8 mouse cellular contexts compared by ENCODE assay signal in genomic region chr1:185331983-185332430, GRCm38 (mm10). TPM values are rescaled to one million over a fixed set of nuclear protein-coding genes. Genes with fewer than 3 reads are reported as not detected.
A peak's percentile ranks its signal among the peaks of the same experiment; 100 is the strongest.
DNase-seq lines count a peak whose midpoint lies in the region; ATAC-seq and TF ChIP-seq lines count a peak whose summit lies in the region.

Gene Bpnt1 (plus strand): TSS chr1:185332149.

- TF ChIP-seq CTCF in bone marrow, adult 2 months (IDR thresholded peaks at IDR 0.05; ENCODE audit: control insufficient read depth, insufficient read depth, low read length): no peak

- peak; percentile 76; the same call in 1 of the 2 replicates for TF ChIP-seq POLR2A in bone marrow, adult 2 months (IDR thresholded peaks at IDR 0.05; ENCODE audit: borderline replicate concordance, control insufficient read depth, low read depth, low read length)

- H3K36me3 ChIP-seq in embryonic facial prominence, embryonic 15.5 days: peaks cover 2% of the 10 kb centered on the region; the same call in 1 of the 2 replicates
- H3K36me3 ChIP-seq in kidney, embryonic 15.5 days: peaks cover 3% of the 10 kb centered on the region

- H3K4me3 ChIP-seq in bone marrow, adult 2 months (replicated peaks; ENCODE audit: control insufficient read depth, low read depth, low read length): peak within 1 kb of the TSS; percentile 77
- H3K4me3 ChIP-seq in embryonic facial prominence, embryonic 15.5 days (replicated peaks): peak within 1 kb of the TSS; percentile 81
- H3K4me3 ChIP-seq in kidney, embryonic 15.5 days (replicated peaks): peak within 1 kb of the TSS; percentile 74

- H3K4me2 ChIP-seq in embryonic facial prominence, embryonic 15.5 days (replicated peaks): peak within 1 kb of the TSS; percentile 72
- H3K4me2 ChIP-seq in kidney, embryonic 15.5 days: peak within 1 kb of the TSS; percentile 81

- H3K27ac ChIP-seq in bone marrow, adult 2 months (ENCODE audit: control insufficient read depth, insufficient read depth, low read depth, low read length, poor library complexity): peak within 1 kb of the TSS; percentile 29
- H3K27ac ChIP-seq in embryonic facial prominence, embryonic 15.5 days (replicated peaks): peak within 1 kb of the TSS; percentile 90
- peak within 1 kb of the TSS; percentile 93 for H3K27ac ChIP-seq in kidney, embryonic 15.5 days

- no peaks in the 10 kb centered on the region for H3K27me3 ChIP-seq in embryonic facial prominence, embryonic 15.5 days
- no peaks in the 10 kb centered on the region for H3K27me3 ChIP-seq in kidney, embryonic 15.5 days

- H3K9me3 ChIP-seq in embryonic facial prominence, embryonic 15.5 days (replicated peaks): no peaks in the 10 kb centered on the region
- no peaks in the 10 kb centered on the region for H3K9me3 ChIP-seq in kidney, embryonic 15.5 days (replicated peaks)

- WGBS in bone marrow, adult 2 months: under 1% methylated on average over 32 of the region's 32 CpGs
- 0% methylated on average over 32 of the region's 32 CpGs for WGBS in embryonic facial prominence, embryonic 15.5 days
- WGBS in kidney, embryonic 15.5 days: 0% methylated on average over 32 of the region's 32 CpGs

- peak; percentile 84 for ATAC-seq in embryonic facial prominence, embryonic 15.5 days (ENCODE audit: insufficient number of reproducible peaks, low FRiP score, low TSS enrichment, low read depth)
- ATAC-seq in kidney, embryonic 15.5 days (replicated peaks; ENCODE audit: low FRiP score): peak; percentile 84
- peak; percentile 74 for ATAC-seq in monocyte, adult 5-6 weeks (replicated peaks; ENCODE audit: insufficient number of reproducible peaks, low FRiP score, low TSS enrichment, poor library complexity, severe bottlenecking)

- peak; percentile 92 for DNase-seq in 416B (ENCODE audit: low read depth)
- peak; percentile 89 to 95 for DNase-seq in heart, adult 9 months (ENCODE audit: low spot score in 2 of 2)
- DNase-seq in liver: peak; percentile 89
- DNase-seq in spleen, postnatal 4 days (ENCODE audit: low spot score in 2 of 2): peak; percentile 77 to 89

- peak within 1 kb of the TSS; percentile 65 for H3K9ac ChIP-seq in embryonic facial prominence, embryonic 15.5 days
- peak within 1 kb of the TSS; percentile 70 for H3K9ac ChIP-seq in kidney, embryonic 15.5 days

- peaks cover 2% of the 10 kb centered on the region; the same call in 1 of the 2 replicates for H3K4me1 ChIP-seq in bone marrow, adult 2 months (ENCODE audit: control insufficient read depth, insufficient read depth, low read length)
- H3K4me1 ChIP-seq in embryonic facial prominence, embryonic 15.5 days: peaks cover 20% of the 10 kb centered on the region
- peaks cover 30% of the 10 kb centered on the region for H3K4me1 ChIP-seq in kidney, embryonic 15.5 days

RNA-seq across cellular contexts. Expression of gene Bpnt1, which starts in this region (rescaled TPM):
- 1.6 and 11.3 TPM in 2 replicates for polyA plus RNA-seq in bone marrow, adult 2 months (2011; ENCODE audit: insufficient read depth, insufficient read length, low replicate concordance, missing spikeins)
- 25.1 and 31.6 TPM in 2 replicates for polyA plus RNA-seq in embryonic facial prominence, embryonic 15.5 days (2015; fragmentation: Nextera tagmentation; extraction: Ambion mirVana)
- 53.2 and 54.3 TPM in 2 replicates for polyA plus RNA-seq in kidney, embryonic 15.5 days (2015; fragmentation: Nextera tagmentation; extraction: Ambion mirVana)
- total RNA-seq in monocyte, adult 5-6 weeks (2017): 23.3 to 39.3 TPM (median 31.6 TPM) in 3 replicates

Comparison
In these comparisons a context has a peak if more than half of its experiments do, and no peak if none do; other contexts are left out.
1. Peak in every context shown above with its lines: DNase-seq, ATAC-seq, H3K4me3 ChIP-seq and H3K27ac ChIP-seq.
2. H3K27ac ChIP-seq: peak in every context shown above with its lines; median percentile 93 in kidney, embryonic 15.5 days; 90 in embryonic facial prominence, embryonic 15.5 days; 29 in bone marrow, adult 2 months.